Mouse (Mus musculus): ENCODE data around the gene Cp.
"Not testable (repeated sequence)": the region's sequence is repeated elsewhere in the genome, so short reads cannot be mapped to it uniquely, and the experiment has no call there.

Gene Cp

GRCm38 (mm10) chr3:20005611-20006010 is 48.8 kb downstream of the Cp start:
- DNase-seq (ENCODE audit: extremely low spot score, low spot score) = no peak

DNA sequence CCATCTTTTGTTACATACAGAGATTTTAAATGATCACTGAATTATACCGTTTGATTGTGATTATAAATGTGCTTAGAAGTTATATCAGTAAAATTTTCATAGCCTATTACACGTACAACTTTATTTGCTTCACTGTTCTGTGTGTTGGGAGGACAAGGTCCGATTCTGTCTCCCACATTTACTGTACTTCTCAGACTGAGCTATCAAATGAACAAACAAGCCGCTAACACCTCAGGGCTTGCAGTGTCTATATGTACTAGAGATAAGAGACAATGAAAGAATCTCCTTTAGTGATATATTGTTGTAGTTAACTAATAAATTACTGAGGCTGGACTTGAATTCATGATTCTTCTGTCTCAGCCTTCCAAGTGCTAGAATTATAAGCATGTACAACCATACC is 50.4 kb downstream of the Cp start:
- DNase-seq (ENCODE audit: extremely low spot score, low spot score) = no peak

GRCm38 (mm10) chr3:20007759-20008158 is 50.9 kb downstream of the Cp start:
- DNase-seq (ENCODE audit: extremely low spot score, low spot score) = no peak

- DNase-seq (ENCODE audit: extremely low spot score, low spot score) = no peak
Observed at GRCm38 (mm10) chr3:20010464-20010863, 53.6 kb downstream of the Cp start.

GRCm38 (mm10) chr3:20010905-20011304 is 54.1 kb downstream of the Cp start:
- peak; percentile 16 for DNase-seq (ENCODE audit: extremely low spot score, low spot score)

DNA sequence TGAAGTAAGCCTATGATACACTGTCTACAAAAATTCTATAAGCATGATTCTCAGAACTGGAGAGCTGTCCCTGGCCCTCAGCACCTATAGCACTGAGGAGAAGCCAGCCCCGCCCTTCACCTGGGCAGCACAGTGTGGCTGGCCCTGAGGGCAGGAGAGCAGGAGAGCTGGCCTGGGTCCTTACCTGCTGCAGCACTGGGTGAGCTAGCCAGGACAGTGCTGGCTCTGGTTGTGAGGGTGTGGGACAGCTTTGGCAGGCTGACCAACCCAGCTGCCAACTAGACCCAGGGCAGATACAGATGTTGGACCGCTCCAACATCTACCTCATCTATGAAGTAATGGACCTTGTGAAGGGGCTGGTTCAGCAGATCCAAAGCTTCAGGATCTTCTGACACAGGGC is 57.6 kb downstream of the Cp start:
- no peak for DNase-seq (ENCODE audit: extremely low spot score, low spot score)

- DNase-seq (ENCODE audit: extremely low spot score, low spot score) = no peak
Observed at GRCm38 (mm10) chr3:20018076-20018475, 61.2 kb downstream of the Cp start.

GRCm38 (mm10) chr3:20023832-20024231 is 67.0 kb downstream of the Cp start:
- no peak for DNase-seq (ENCODE audit: extremely low spot score, low spot score)

DNA sequence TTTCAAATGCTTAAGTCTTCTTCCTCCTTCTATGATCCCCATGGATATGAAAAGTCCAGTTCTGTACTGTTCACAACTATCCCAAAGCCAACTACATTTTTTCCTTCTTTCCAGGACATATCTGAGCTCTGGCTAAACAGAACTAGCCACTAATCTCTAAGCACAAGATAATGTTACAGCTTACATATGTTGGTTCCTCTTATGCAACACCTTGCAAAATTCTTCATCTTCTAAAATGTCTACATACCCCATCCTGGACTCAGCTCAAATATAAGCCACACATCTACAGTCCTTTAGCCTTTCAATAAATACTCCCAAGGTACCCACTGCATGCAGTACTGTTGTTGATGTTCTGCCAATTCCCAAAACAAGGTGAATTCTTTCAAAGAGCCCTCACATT is 69.6 kb downstream of the Cp start:
- DNase-seq (ENCODE audit: extremely low spot score, low spot score) = no peak

- no peak for DNase-seq (ENCODE audit: extremely low spot score, low spot score)
Observed at GRCm38 (mm10) chr3:20026996-20027689, 70.3 kb downstream of the Cp start.

DNA sequence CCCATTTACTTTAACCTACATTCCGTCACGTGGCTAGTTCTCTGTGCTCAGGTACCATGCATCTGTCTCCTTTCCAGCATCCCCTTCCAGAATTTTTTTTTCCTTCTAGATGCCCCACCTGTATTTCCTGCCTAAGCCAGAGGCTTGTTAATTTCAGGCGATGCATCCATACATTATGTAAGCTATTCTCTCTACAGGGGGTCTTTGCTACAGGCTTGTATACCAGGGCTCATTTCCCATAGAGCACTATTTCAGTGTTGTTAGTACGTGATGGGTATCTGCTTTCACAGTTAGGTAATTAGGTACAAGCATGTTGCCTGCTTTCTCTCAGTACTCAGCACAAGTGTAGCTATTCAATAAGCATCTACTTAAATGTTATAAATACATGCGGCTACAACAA is 70.9 kb downstream of the Cp start:
- DNase-seq (ENCODE audit: extremely low spot score, low spot score) = no peak

- no peak for DNase-seq (ENCODE audit: extremely low spot score, low spot score)
Observed at GRCm38 (mm10) chr3:20028640-20029039, 71.8 kb downstream of the Cp start.

- no peak for DNase-seq (ENCODE audit: extremely low spot score, low spot score)
Observed at GRCm38 (mm10) chr3:20030807-20031206, 74.0 kb downstream of the Cp start.

DNA sequence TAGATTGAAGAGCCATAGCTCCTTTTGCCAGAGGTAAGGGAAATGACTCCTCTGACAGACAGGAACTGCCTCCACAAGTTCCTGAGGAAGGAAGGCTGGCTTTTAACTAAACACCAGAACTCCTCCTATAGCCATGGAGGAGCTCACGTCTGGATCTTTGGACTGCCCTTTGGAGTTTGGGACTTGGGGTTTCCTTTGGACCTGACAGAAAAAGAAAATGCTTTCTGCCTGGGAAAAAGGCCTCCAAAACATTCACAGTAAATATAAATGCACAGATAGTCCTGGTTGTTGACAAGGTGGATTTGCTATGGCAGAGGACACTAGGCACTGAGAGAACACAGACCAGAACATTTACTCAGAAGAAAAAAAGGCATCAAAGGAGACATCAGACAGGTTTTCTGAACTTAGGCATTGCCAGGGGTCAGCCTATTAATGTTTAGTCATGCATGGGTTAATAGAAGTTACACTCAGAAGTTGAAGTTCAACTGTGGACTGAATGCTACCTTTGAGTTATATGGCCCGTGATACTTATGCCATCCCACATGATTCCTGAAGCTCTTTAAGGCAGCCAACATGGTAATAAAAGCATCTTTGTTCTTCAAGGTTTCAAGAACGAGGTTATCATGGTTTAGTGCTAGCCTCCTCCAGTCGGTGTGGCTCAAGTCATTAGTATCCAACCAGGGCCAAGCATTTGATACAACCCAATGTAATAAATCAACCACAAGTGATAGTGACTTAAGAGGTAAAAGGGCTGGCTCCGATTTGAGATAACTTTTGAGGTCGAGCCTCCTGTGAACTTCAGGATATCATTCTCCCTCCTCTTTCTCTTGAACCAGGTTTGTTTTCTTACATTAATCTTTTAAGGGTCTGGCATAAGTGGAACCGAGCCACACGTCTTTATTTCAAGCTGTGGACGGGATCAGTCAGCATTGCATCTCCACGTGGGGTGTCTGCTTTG is 77.2 kb downstream of the Cp start:
- no peak for DNase-seq (ENCODE audit: extremely low spot score, low spot score)

- peak; percentile 88 for DNase-seq (ENCODE audit: extremely low spot score, low spot score)
Observed at GRCm38 (mm10) chr3:20034719-20035404, 78.0 kb downstream of the Cp start, which contains the start of gene Hps3. Gene Hps3 (minus strand): TSS chr3:20035315.

GRCm38 (mm10) chr3:20036069-20036468 is 79.2 kb downstream of the Cp start:
- no peak for DNase-seq (ENCODE audit: extremely low spot score, low spot score)

GRCm38 (mm10) chr3:20041461-20041860 is 84.6 kb downstream of the Cp start:
- not testable (repeated sequence) for DNase-seq (ENCODE audit: extremely low spot score, low spot score)

DNA sequence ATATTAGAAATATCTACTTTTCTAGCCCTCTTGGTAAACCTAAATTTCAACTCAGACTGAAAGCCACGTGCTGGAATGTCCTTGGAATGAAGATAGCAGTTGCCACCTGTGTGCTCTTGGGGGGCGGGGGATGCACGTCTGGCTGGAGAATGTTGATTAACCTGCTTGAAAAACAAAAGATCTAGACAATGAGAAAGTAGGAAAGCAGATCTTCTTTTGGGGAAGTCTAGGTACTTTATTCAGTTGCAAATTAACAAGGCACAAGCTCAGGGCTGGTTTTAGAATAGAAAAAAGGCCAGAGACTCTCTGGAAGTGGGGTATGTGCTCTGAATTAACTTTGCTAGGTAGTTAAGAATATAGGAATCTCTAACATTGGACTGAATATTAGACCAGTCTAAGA is 87.9 kb downstream of the Cp start:
- not testable (repeated sequence) for DNase-seq (ENCODE audit: extremely low spot score, low spot score)

DNA sequence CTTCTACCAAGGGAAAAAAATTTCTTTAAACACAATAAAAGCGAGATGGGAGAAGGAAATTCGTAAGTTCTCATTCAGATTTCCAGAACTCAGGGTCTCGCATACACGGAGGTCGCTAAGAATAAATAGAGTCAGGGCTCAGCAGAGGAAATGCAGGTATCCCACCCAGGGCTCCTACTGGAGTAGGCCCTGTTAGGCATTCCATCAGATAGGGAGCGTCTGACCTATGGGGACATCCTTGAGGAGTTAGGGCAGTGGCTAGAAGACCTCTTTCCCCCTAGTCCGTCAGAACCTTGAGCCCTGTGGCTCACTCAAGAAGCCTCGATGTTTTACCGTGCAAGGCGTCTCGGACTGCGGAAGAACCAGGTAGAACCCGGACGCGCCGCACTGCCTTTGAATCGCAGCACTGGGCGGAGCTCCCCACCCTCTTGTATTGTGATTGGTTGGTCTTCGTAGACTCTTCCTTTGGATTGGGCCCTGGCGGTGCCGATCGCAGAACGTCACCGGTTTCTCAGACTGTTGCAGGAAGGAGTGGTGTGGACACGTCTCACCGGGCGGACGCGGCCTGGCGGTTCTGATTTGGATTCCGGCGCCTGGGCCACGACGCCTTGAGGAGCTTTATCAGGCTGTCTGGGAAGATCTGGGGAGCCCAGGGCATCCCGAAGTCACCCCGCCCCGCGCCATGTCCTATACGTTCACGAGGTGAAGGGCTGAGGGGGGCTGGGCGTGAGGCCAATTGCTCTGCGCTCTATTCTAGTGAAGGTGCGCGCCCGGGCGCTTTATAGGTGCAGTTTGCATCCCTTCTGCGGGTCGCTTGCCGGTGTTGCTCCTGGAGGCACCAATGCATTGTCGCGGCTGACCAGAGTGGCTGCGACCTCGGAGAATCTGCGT is 100.7 kb downstream of the Cp start, which contains the start of gene Hltf:
Gene Hltf (plus strand): TSS at position 506 of the 891 bp plus-strand sequence.
- DNase-seq (ENCODE audit: extremely low spot score, low spot score) = peak; percentile 89

DNA sequence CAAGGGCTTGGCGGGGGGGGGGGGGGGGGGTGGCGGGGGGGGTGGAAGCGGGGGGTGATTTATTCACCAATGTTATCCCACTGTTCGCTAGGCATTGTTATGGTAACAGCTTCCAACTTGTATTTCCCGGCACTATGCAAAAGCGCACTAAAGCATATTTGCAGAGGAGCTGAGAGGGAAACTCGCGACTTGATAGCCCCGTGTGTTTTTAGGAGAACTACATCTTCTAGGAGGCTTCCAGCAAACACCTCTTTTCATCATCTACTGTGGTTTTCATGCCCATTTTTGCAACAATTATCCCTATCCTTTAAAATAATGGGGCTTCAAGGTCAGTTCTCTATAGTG is 101.3 kb downstream of the Cp start:
- no peak for DNase-seq (ENCODE audit: extremely low spot score, low spot score)
